Mouse (Mus musculus) layer of hippocampus, adult 9-10 months (tissue): ENCODE measurements around the gene Chaf1a.

Source experiments
- DNase-seq: peaks from one replicate; pipeline ENCODE4 v3.0.0; 2022; ENCODE audit warnings: low spot score

Chaf1a gene

DNA sequence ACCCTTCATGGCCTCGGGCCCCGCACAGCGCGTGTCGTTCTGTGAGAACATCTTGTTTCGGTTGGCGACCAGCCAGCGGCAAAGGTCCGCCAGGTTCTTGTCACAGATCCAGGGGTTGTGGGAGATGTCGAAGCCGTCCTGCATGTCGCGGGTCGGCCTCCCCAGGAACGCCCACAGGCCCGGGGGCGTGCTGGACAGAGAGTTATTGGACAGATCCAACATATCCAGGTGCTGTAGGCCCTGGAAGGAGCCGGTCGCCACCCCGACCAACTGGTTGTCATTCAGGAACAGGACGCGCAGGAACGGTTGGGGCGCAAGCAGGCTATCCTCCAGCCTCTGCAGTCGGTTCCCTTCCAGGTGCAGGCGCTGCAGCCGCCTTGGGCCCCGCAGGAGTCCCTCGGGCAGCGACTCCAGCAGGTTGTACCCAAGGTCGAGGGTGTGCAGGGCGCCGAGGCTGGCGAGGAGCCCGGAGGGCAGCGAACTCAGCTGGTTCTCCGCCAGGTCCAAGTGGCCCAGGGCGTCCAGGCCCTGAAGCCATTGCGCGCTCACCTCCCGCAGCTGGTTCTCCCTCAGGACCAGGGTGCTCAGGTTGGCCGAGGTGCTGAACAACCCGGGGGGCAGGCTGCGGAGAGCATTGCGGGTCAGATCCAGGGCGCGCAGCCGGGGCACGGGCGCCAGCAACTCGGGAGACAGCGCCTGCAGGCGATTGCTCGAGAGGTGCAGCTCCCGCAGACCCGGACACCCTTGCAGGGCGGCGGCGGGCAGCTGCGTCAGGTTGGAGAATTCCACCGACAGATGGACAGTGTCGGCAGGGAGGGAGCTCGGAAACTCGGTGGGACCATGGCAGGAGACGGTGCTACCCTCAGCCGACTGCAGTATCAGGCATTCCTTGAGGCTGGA lies 80.0 kb downstream of the Chaf1a start:
- no peak for DNase-seq

DNA sequence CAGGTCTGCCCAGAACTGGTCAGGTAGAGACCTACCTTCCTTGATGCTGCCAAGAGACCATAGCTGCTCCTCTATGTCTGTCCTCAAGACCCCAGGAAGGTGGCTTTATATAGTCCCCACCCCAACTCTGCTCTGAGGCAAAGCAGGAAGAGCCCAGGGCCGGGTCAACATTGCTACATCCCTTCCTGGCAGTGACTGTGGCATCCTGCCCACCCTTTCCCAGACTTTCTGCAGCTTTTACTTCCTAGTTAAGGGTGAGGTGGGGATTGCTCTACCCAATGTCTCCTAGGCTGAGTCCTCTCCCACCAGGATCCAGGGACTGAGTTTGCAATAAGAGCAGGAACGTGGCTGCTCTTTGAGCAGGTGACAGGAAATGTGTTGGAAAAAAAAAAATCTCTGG lies 81.6 kb downstream of the Chaf1a start, which contains the start of gene Lrg1:
TSS of gene Lrg1 (minus strand) at position 176 of the 400 bp plus-strand sequence.
- DNase-seq: no peak
